Comparison of ENCODE assay signal across 35 mouse cellular contexts in the genomic region with DNA sequence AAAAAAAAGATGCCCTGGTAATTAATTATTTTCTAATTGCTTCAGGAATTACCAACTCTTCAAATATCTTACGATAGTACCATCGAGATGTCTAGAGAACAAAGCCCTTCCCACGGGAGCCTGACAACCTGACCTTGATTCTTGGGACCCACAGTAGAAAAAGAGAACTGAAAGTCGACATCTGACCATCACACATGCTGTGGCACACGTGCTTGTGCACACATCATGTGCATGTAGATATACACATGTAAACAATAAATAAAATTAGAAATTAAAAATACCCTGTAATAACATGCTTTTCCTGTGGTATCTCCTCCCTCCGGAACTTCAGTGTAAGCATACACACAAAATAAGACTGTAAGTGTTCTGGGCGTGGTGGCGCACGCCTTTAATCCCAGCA.
"Had no signal": no experiment of that assay in that cellular context is flagged by ENCODE, and none has a peak within 500 bp of the region (broad histone marks: within the 10 kb centered on the region; RNA-seq: fewer than 3 reads in every experiment).

No protein-coding gene starts in this region.

- H3K36me3 ChIP-seq: heart, embryonic 10.5 days; heart, embryonic 13.5 days; heart, embryonic 15.5 days; hindbrain, embryonic 10.5 days; hindbrain, embryonic 12.5 days; hindbrain, embryonic 13.5 days; hindbrain, embryonic 15.5 days; intestine, embryonic 15.5 days; kidney, embryonic 15.5 days had no signal

- DNase-seq: heart, postnatal 10 days; heart, postnatal 14 days; heart, postnatal 36 days; heart, postnatal 4 days; kidney, adult 11 months; kidney, adult 18-20 months; kidney, adult 2 months; kidney, adult 8-10 months; kidney, adult 9 months; kidney, postnatal 10 days; kidney, postnatal 14 days; kidney, postnatal 25 days; kidney, postnatal 36 days; kidney, postnatal 4 days; layer of hippocampus, adult 9-11 months; layer of hippocampus, postnatal 36 days had no signal

- H3K27me3 ChIP-seq: heart, embryonic 13.5 days; heart, embryonic 15.5 days; hindbrain, embryonic 12.5 days; hindbrain, embryonic 13.5 days; hindbrain, embryonic 15.5 days; intestine, embryonic 15.5 days; kidney, embryonic 15.5 days had no signal

- H3K27ac ChIP-seq: heart, embryonic 10.5 days; heart, embryonic 13.5 days; heart, embryonic 15.5 days; hindbrain, embryonic 10.5 days; hindbrain, embryonic 12.5 days; hindbrain, embryonic 13.5 days; hindbrain, embryonic 14.5 days; hindbrain, embryonic 15.5 days; hindbrain, postnatal 0 days; intestine, embryonic 15.5 days; kidney, embryonic 15.5 days; kidney, postnatal 0 days; layer of hippocampus, adult 2 months; left cerebral cortex, adult 2 months had no signal

- H3K9ac ChIP-seq: heart, embryonic 13.5 days; heart, embryonic 15.5 days; hindbrain, embryonic 12.5 days; hindbrain, embryonic 13.5 days; hindbrain, embryonic 14.5 days; hindbrain, embryonic 15.5 days; intestine, embryonic 15.5 days; kidney, embryonic 15.5 days had no signal

- H3K9me3 ChIP-seq: heart, embryonic 10.5 days; heart, embryonic 13.5 days; heart, embryonic 15.5 days; hindbrain, embryonic 10.5 days; hindbrain, embryonic 12.5 days; hindbrain, embryonic 13.5 days; hindbrain, embryonic 15.5 days; intestine, embryonic 15.5 days; kidney, embryonic 15.5 days had no signal

- H3K4me3 ChIP-seq: heart, embryonic 10.5 days; heart, embryonic 13.5 days; heart, embryonic 15.5 days; hindbrain, embryonic 10.5 days; hindbrain, embryonic 12.5 days; hindbrain, embryonic 13.5 days; hindbrain, embryonic 15.5 days; intestine, embryonic 15.5 days; kidney, embryonic 15.5 days; layer of hippocampus, adult 2 months; left cerebral cortex, adult 2 months had no signal

- ATAC-seq: hindbrain, embryonic 16.5 days; hindbrain, postnatal 0 days; inflammation-experienced regulatory T-cells, adult 6 months; intestine, embryonic 15.5 days; intestine, embryonic 16.5 days; intestine, postnatal 0 days had no signal

- H3K4me2 ChIP-seq: heart, embryonic 11.5 days; heart, embryonic 13.5 days; heart, embryonic 15.5 days; hindbrain, embryonic 12.5 days; hindbrain, embryonic 13.5 days; hindbrain, embryonic 14.5 days; hindbrain, embryonic 15.5 days; intestine, embryonic 15.5 days; kidney, embryonic 15.5 days had no signal
